Mouse (Mus musculus): Measurements from ENCODE around the gene Tcp11l1. TPM values are rescaled to one million over a fixed set of nuclear protein-coding genes. Genes with fewer than 3 reads are reported as not detected.
A peak's percentile ranks its signal among the peaks of the same experiment; 100 is the strongest.

Gene Tcp11l1
- total RNA-seq, 1 experiment = 8.3 TPM

DNA sequence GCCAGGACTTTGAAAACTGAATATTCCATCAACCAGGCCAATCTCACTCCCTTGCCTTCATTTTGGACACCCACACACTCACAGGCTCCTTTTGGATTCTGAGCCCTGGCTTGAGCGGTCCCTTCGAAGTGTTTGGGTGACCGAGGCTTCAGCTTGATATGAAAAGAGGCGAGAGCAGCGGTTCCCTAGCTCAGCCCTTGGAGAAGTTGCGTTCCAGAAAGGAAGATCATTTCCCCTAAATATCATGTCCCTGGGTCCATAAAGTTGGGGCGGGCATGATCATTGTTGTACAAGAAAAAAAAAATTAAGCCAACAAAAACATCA lies 479 bp upstream of the Tcp11l1 start:
- no peaks in the 10 kb centered on the region for H3K36me3 ChIP-seq (ENCODE audit: control insufficient read depth, insufficient read depth, low read length, poor library complexity, severe bottlenecking)
- H3K4me1 ChIP-seq (ENCODE audit: control insufficient read depth in 2 of 2, insufficient read depth in 2 of 2, low read length in 2 of 2, poor library complexity in 1 of 2) = peaks cover 0 to 2% of the 10 kb centered on the region in 2 experiments; a peak in 1 of 4 replicates
- H3K27ac ChIP-seq (ENCODE audit: insufficient read depth, low read depth, low read length, poor library complexity, severe bottlenecking) = no peak overlapping the region
- H3K4me3 ChIP-seq (ENCODE audit: insufficient read depth in 1 of 2, low read depth in 1 of 2, low read length in 2 of 2, poor library complexity in 1 of 2, severe bottlenecking in 1 of 2) = peak overlapping the region; percentile 91 to 92
- no peaks in the 10 kb centered on the region for H3K9me3 ChIP-seq (ENCODE audit: control insufficient read depth, insufficient read depth, low read depth, low read length)
- no peak for TF ChIP-seq ZNF384 (IDR thresholded peaks at IDR 0.05; ENCODE audit: low read depth, low read length)
- TF ChIP-seq ZC3H11A (IDR thresholded peaks at IDR 0.05; ENCODE audit: borderline replicate concordance, low read depth, low read length) = no peak
- TF ChIP-seq CHD2 (IDR thresholded peaks at IDR 0.05; ENCODE audit: low read depth, low read length) = no peak
- TF ChIP-seq HCFC1 (IDR thresholded peaks at IDR 0.05; ENCODE audit: borderline replicate concordance, insufficient read depth, low read length) = no peak
- TF ChIP-seq MAFK (IDR thresholded peaks at IDR 0.05; ENCODE audit: insufficient read depth, low read depth, low read length) = no peak
- H3K9ac ChIP-seq (ENCODE audit: insufficient read depth, low read depth, low read length, poor library complexity, severe bottlenecking) = peak overlapping the region; percentile 92
- DNase-seq (ENCODE audit: low read depth, low spot score) = no peak
- in situ Hi-C loops (cut with MboI; ENCODE audit: low sequenced_read_pairs in 2 of 2, unreplicated experiment in 2 of 2) = no loop called here

- Histone ChIP-seq H3K4me3 (ENCODE audit: insufficient read depth in 1 of 2, low read depth in 1 of 2, low read length in 2 of 2, poor library complexity in 1 of 2, severe bottlenecking in 1 of 2) (peak overlapping the region in 1 of 2 experiments; percentile 92; a peak in 1 of 4 replicates), H3K4me1 (ENCODE audit: control insufficient read depth in 2 of 2, insufficient read depth in 2 of 2, low read length in 2 of 2, poor library complexity in 1 of 2) (peaks cover 0 to 2% of the 10 kb centered on the region in 2 experiments; a peak in 1 of 4 replicates), H3K9ac (ENCODE audit: insufficient read depth, low read depth, low read length, poor library complexity, severe bottlenecking) (no peak overlapping the region), H3K9me3 (ENCODE audit: control insufficient read depth, insufficient read depth, low read depth, low read length) (no peaks in the 10 kb centered on the region), H3K27ac (ENCODE audit: insufficient read depth, low read depth, low read length, poor library complexity, severe bottlenecking) (no peak overlapping the region), H3K36me3 (ENCODE audit: control insufficient read depth, insufficient read depth, low read length, poor library complexity, severe bottlenecking) (no peaks in the 10 kb centered on the region)
- no peak for DNase-seq (ENCODE audit: low read depth, low spot score)
- in situ Hi-C loops (cut with MboI; ENCODE audit: low sequenced_read_pairs in 2 of 2, unreplicated experiment in 2 of 2) = no loop called here
- TF ChIP-seq HCFC1 (IDR thresholded peaks at IDR 0.05; ENCODE audit: borderline replicate concordance, insufficient read depth, low read length) (no peak), MAFK (IDR thresholded peaks at IDR 0.05; ENCODE audit: insufficient read depth, low read depth, low read length) (no peak), CHD2 (IDR thresholded peaks at IDR 0.05; ENCODE audit: low read depth, low read length) (no peak), ZC3H11A (IDR thresholded peaks at IDR 0.05; ENCODE audit: borderline replicate concordance, low read depth, low read length) (no peak), ZNF384 (IDR thresholded peaks at IDR 0.05; ENCODE audit: low read depth, low read length) (no peak)
Observed at GRCm38 (mm10) chr2:104710670-104711370, 1.1 kb downstream of the Tcp11l1 start.

DNA sequence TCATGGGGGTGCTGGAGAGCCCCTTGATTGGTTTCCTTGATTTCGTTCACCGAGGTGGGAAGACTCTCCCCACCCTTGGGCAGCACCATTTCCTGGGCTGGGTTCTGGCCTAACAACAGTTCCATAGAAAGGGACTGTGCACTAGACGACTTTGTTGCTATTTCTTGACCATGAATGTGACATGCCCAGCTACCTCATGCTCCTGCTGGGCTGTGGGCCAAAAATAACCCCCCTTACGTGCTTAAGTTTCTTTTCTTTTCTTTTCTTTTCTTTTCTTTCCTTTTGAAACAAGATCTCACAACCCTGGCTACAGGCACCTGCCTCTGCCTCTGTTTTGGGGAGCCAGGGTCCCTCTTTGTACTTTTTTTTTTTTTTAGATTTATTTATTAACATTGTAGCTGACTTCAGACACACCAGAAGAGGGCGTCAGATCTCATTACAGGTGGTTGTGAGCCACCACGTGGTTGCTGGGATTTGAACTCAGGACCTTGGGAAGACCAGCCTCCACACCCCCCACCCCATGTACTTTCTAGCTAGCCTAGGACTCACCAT lies 2.1 kb downstream of the Tcp11l1 start:
- no peak overlapping the region for H3K27ac ChIP-seq (ENCODE audit: insufficient read depth, low read depth, low read length, poor library complexity, severe bottlenecking)
- H3K4me3 ChIP-seq (ENCODE audit: insufficient read depth in 1 of 2, low read depth in 1 of 2, low read length in 2 of 2, poor library complexity in 1 of 2, severe bottlenecking in 1 of 2) = no peak overlapping the region
- TF ChIP-seq ZNF384 (IDR thresholded peaks at IDR 0.05; ENCODE audit: low read depth, low read length) (peak; percentile 50), HCFC1 (IDR thresholded peaks at IDR 0.05; ENCODE audit: borderline replicate concordance, insufficient read depth, low read length) (no peak)
- no peaks in the 10 kb centered on the region for H3K9me3 ChIP-seq (ENCODE audit: control insufficient read depth, insufficient read depth, low read depth, low read length)
- H3K36me3 ChIP-seq (ENCODE audit: control insufficient read depth, insufficient read depth, low read length, poor library complexity, severe bottlenecking) = no peaks in the 10 kb centered on the region
- no peak overlapping the region for H3K9ac ChIP-seq (ENCODE audit: insufficient read depth, low read depth, low read length, poor library complexity, severe bottlenecking)
- no peak for DNase-seq (ENCODE audit: low read depth, low spot score)
- in situ Hi-C loops (cut with MboI; ENCODE audit: low sequenced_read_pairs in 2 of 2, unreplicated experiment in 2 of 2) = no loop called here
- H3K4me1 ChIP-seq (ENCODE audit: control insufficient read depth in 2 of 2, insufficient read depth in 2 of 2, low read length in 2 of 2, poor library complexity in 1 of 2) = peaks cover 0 to 2% of the 10 kb centered on the region in 2 experiments; a peak in 1 of 4 replicates

DNA sequence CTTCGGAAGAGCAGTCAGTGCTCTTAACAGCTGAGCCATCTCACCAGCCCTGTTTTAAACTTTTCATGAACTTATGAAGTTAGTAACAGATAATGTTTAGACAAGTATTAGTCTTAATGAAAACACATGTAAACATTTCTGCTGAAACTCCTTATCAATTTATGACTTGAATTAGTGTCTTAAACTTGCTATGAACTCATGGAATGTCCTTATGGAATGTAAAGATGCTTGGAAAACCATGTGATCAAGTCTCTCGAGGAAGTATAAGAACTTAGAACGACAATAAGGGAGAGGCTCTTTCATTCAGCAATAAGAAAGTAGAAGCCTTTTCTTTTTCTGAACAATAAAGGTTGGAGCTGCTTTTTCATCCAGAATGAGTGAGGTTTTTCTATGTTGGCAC lies 7.6 kb downstream of the Tcp11l1 start:
- TF ChIP-seq ZNF384 (IDR thresholded peaks at IDR 0.05; ENCODE audit: low read depth, low read length) = no peak
- H3K9ac ChIP-seq (ENCODE audit: insufficient read depth, low read depth, low read length, poor library complexity, severe bottlenecking) = no peak overlapping the region
- H3K4me1 ChIP-seq (ENCODE audit: control insufficient read depth in 2 of 2, insufficient read depth in 2 of 2, low read length in 2 of 2, poor library complexity in 1 of 2) = peaks cover 0 to 5% of the 10 kb centered on the region in 2 experiments; a peak in 1 of 4 replicates
- H3K36me3 ChIP-seq (ENCODE audit: control insufficient read depth, insufficient read depth, low read length, poor library complexity, severe bottlenecking) = no peaks in the 10 kb centered on the region
- no peaks in the 10 kb centered on the region for H3K9me3 ChIP-seq (ENCODE audit: control insufficient read depth, insufficient read depth, low read depth, low read length)
- H3K4me3 ChIP-seq (ENCODE audit: insufficient read depth in 1 of 2, low read depth in 1 of 2, low read length in 2 of 2, poor library complexity in 1 of 2, severe bottlenecking in 1 of 2) = no peak overlapping the region
- no peak overlapping the region for H3K27ac ChIP-seq (ENCODE audit: insufficient read depth, low read depth, low read length, poor library complexity, severe bottlenecking)
- in situ Hi-C loops (cut with MboI; ENCODE audit: low sequenced_read_pairs in 2 of 2, unreplicated experiment in 2 of 2) = no loop called here
- DNase-seq (ENCODE audit: low read depth, low spot score) = no peak

DNA sequence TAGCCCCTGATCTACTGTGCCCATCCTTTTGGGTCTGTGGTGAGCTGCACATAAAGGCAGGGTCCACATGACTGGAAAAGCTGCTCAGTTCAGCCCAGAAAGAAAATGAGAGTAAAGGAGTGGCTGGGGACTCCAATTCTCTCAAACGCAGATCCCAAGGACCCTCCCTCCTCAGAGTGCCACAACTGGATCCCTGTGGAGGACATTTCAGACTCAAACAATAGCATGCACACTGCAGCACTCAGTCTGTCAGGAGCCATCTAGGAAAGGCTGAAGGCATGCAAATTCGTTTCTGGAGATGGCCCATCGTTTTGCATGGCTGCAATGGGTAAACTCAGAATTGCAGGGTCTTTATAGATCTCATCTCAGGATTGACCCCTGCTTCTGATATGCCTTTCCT lies 8.8 kb downstream of the Tcp11l1 start:
- H3K36me3 ChIP-seq (ENCODE audit: control insufficient read depth, insufficient read depth, low read length, poor library complexity, severe bottlenecking) = no peaks in the 10 kb centered on the region
- no peaks in the 10 kb centered on the region for H3K9me3 ChIP-seq (ENCODE audit: control insufficient read depth, insufficient read depth, low read depth, low read length)
- H3K27ac ChIP-seq (ENCODE audit: insufficient read depth, low read depth, low read length, poor library complexity, severe bottlenecking) = no peak overlapping the region
- no peak for TF ChIP-seq ZC3H11A (IDR thresholded peaks at IDR 0.05; ENCODE audit: borderline replicate concordance, low read depth, low read length)
- no peak for TF ChIP-seq MAFK (IDR thresholded peaks at IDR 0.05; ENCODE audit: insufficient read depth, low read depth, low read length)
- TF ChIP-seq ZNF384 (IDR thresholded peaks at IDR 0.05; ENCODE audit: low read depth, low read length) = no peak
- no peak for TF ChIP-seq HCFC1 (IDR thresholded peaks at IDR 0.05; ENCODE audit: borderline replicate concordance, insufficient read depth, low read length)
- no peak for TF ChIP-seq CHD2 (IDR thresholded peaks at IDR 0.05; ENCODE audit: low read depth, low read length)
- in situ Hi-C loops (cut with MboI; ENCODE audit: low sequenced_read_pairs in 2 of 2, unreplicated experiment in 2 of 2) = no loop called here
- no peak overlapping the region for H3K9ac ChIP-seq (ENCODE audit: insufficient read depth, low read depth, low read length, poor library complexity, severe bottlenecking)
- no peak for DNase-seq (ENCODE audit: low read depth, low spot score)
- H3K4me1 ChIP-seq (ENCODE audit: control insufficient read depth in 2 of 2, insufficient read depth in 2 of 2, low read length in 2 of 2, poor library complexity in 1 of 2) = peaks cover 0 to 5% of the 10 kb centered on the region in 2 experiments; a peak in 1 of 4 replicates
- H3K4me3 ChIP-seq (ENCODE audit: insufficient read depth in 1 of 2, low read depth in 1 of 2, low read length in 2 of 2, poor library complexity in 1 of 2, severe bottlenecking in 1 of 2) = no peak overlapping the region

Data from ES-E14 (cell line).